Mouse (Mus musculus) spleen, adult 18-20 months (tissue): ENCODE measurements around the gene Dstn.

Experiments
- DNase-seq, 2 experiments: peaks; one replicate each; pipeline ENCODE4 v3.0.0; 2022; ENCODE audit warnings: mixed read lengths in 2 of 2

Gene Dstn

GRCm38 (mm10) chr2:143916229-143916628 is 1.1 kb downstream of the Dstn start:
- DNase-seq, result no peak

GRCm38 (mm10) chr2:143917622-143918021 is 2.5 kb downstream of the Dstn start:
- DNase-seq, result no peak

- no peak for DNase-seq
Measured at GRCm38 (mm10) chr2:143918831-143919502, 3.8 kb downstream of the Dstn start.

GRCm38 (mm10) chr2:143924085-143924484 is 9.0 kb downstream of the Dstn start:
- DNase-seq, result no peak

GRCm38 (mm10) chr2:143925826-143926225 is 10.7 kb downstream of the Dstn start:
- no peak for DNase-seq

GRCm38 (mm10) chr2:143929607-143930311 is 14.6 kb downstream of the Dstn start:
- DNase-seq, result no peak

GRCm38 (mm10) chr2:143932340-143932873 is 17.3 kb downstream of the Dstn start:
- DNase-seq, result no peak

GRCm38 (mm10) chr2:143933516-143933915 is 18.4 kb downstream of the Dstn start:
- DNase-seq, result no peak

GRCm38 (mm10) chr2:143934439-143934838 is 19.3 kb downstream of the Dstn start:
- DNase-seq, result no peak

GRCm38 (mm10) chr2:143937861-143938260 is 22.7 kb downstream of the Dstn start:
- DNase-seq, result no peak

- DNase-seq, result no peak
Measured at GRCm38 (mm10) chr2:143940406-143940805, 25.3 kb downstream of the Dstn start.

- DNase-seq, result no peak
Measured at GRCm38 (mm10) chr2:143944796-143945195, 29.7 kb downstream of the Dstn start.

- peak in 1 of 2 experiments; percentile 42 for DNase-seq
Measured at GRCm38 (mm10) chr2:143945466-143946075, 30.5 kb downstream of the Dstn start.

- DNase-seq, result no peak
Measured at GRCm38 (mm10) chr2:143946399-143946798, 31.3 kb downstream of the Dstn start.

GRCm38 (mm10) chr2:143947981-143948380 is 32.9 kb downstream of the Dstn start:
- no peak for DNase-seq

- no peak for DNase-seq
Measured at GRCm38 (mm10) chr2:143948416-143948815, 33.3 kb downstream of the Dstn start.

GRCm38 (mm10) chr2:143949217-143949616 is 34.1 kb downstream of the Dstn start:
- DNase-seq, result no peak

GRCm38 (mm10) chr2:143950290-143951027 is 35.3 kb downstream of the Dstn start:
- no peak for DNase-seq

GRCm38 (mm10) chr2:143951028-143951420 is 35.9 kb downstream of the Dstn start:
- DNase-seq, result no peak

GRCm38 (mm10) chr2:143951546-143952315 is 36.6 kb downstream of the Dstn start:
- DNase-seq, result no peak

GRCm38 (mm10) chr2:143953944-143954343 is 38.8 kb downstream of the Dstn start:
- DNase-seq, result no peak

GRCm38 (mm10) chr2:143955004-143955403 is 39.9 kb downstream of the Dstn start:
- DNase-seq, result no peak
